Mouse (Mus musculus): Measurements from ENCODE around the gene Nrbp1. TPM values are rescaled to one million over a fixed set of nuclear protein-coding genes. Genes with fewer than 3 reads are reported as not detected.

Gene Nrbp1
- 261 and 301 TPM in 2 replicates for polyA plus RNA-seq (2012; rRNA removed)

DNA sequence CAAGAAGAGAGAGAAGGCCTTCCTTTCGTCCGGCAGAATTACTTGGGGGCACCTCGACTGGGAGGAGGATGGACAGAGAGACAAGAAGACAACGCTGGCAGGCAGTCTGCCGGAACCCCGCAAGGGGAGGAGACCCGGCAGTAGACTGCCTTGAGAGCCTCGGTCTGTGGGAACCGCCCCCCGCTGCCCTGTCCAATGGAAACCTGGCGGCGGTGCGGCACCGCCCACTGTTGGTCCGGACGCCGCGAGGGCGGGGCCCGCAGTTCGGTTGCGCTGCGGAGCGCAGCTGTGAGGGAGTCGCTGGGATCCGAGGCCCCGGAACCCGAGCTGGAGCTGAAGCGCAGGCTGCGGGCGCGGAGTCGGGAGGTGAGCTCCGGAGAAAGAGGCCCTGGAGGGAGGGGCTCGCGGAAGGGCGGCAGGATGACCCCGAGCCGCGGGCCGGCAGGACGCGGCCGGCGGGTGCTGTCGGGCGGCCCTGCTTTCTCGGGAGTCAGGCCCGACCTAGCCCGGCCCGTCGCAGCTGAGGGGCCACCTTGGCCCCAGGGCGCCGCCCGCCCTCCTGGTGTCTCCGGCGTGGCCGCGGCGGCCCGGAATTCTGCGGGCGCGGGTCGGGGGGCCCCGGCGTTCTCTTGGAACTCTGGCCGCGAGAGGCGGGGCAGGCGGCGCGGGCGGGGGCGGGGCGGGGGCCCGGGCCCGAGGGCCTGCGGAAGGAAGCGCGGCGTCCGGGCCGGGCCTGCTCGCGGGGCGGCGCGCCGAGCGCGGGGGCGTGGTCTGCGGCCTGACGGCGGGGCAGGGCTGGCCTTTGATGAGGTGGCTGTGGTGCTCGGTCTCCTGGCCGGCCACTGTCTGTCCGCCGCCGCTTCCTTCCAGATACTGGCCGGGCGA is at the start of gene Nrbp1, which contains the start of gene Gm9970:
TSS of gene Nrbp1 (plus strand) at position 228 of the 885 bp plus-strand sequence.
TSS of gene Gm9970 (minus strand) at position 596 of the 885 bp plus-strand sequence.
- DNase-seq = peak; percentile 96
- Histone ChIP-seq H3K4me3 (ENCODE audit: control insufficient read depth, insufficient read depth, low read length) (peak within 1 kb of the TSS; percentile 89), H3K27ac (ENCODE audit: control insufficient read depth, insufficient read depth, low read length) (peak within 1 kb of the TSS; percentile 58), H3K4me1 (replicated peaks; ENCODE audit: control insufficient read depth, insufficient read depth, low read length) (peaks cover 8% of the 10 kb centered on the region), H3K27me3 (ENCODE audit: control insufficient read depth, insufficient read depth, low read length) (no peaks in the 10 kb centered on the region), H3K36me3 (ENCODE audit: control insufficient read depth, insufficient read depth, low read length) (peaks cover 21% of the 10 kb centered on the region)
- TF ChIP-seq POLR2A (IDR thresholded peaks at IDR 0.05; ENCODE audit: control insufficient read depth, extremely low read depth, insufficient read depth, low read length, poor library complexity) (peak; percentile 97), CTCF (IDR thresholded peaks at IDR 0.05; ENCODE audit: borderline replicate concordance, control insufficient read depth, extremely low read depth, insufficient read depth, low read length, poor library complexity) (no peak)
- WGBS = under 1% methylated on average over 100 of the region's 103 CpGs

DNA sequence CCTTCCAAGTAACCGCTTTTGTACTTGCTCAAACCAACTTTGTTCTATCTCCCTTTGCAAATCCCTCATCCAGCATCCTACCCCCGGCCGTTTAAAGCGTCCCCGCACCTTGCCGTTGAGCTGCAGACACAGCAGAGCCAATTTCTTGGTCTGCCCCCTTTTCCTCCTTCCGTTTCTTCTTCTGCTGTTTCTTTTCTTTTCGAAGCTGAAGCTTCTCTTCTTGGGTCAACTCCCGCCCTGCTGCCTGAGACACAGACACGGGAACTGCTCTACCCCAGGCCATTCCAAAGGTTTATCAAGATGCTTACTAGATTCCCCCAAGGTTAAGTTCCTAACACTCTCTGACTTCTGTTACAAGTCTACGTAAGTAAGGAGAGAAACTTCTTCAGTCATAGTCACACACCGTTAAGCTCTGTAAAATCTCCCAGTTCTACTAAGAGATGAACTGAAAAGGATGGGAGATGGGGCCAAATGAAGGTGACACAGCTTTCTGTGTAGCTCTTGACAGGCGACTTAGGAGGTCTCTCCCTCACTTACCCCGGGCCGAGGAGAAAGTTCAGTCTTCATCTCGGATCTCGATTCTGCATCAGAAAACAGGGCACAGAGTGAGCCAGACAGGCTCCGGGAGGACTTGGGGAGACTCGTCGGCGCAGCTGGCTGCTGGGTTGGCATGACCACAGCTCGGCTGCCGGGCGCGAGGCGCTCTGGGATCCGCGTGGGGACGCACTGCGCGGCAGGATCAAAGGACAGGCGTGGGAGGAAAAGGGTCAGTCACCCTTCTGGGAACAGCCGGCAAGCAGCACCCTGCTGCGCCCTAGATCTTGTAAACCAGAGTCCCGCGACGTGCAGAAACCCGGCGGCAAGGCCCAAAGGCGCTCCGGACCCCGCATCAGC is 48.4 kb upstream of the Nrbp1 start:
- H3K27ac ChIP-seq (ENCODE audit: control insufficient read depth, insufficient read depth, low read length) = peak overlapping the region; percentile 45
- WGBS = 7% methylated on average over 42 of the region's 42 CpGs
- no peaks in the 10 kb centered on the region for H3K27me3 ChIP-seq (ENCODE audit: control insufficient read depth, insufficient read depth, low read length)
- DNase-seq = no peak
- TF ChIP-seq POLR2A (IDR thresholded peaks at IDR 0.05; ENCODE audit: control insufficient read depth, extremely low read depth, insufficient read depth, low read length, poor library complexity) = no peak
- no peak for TF ChIP-seq CTCF (IDR thresholded peaks at IDR 0.05; ENCODE audit: borderline replicate concordance, control insufficient read depth, extremely low read depth, insufficient read depth, low read length, poor library complexity)
- H3K36me3 ChIP-seq (ENCODE audit: control insufficient read depth, insufficient read depth, low read length) = peaks cover 47% of the 10 kb centered on the region
- H3K4me3 ChIP-seq (ENCODE audit: control insufficient read depth, insufficient read depth, low read length) = peak overlapping the region; percentile 66
- H3K4me1 ChIP-seq (replicated peaks; ENCODE audit: control insufficient read depth, insufficient read depth, low read length) = peaks cover 4% of the 10 kb centered on the region

DNA sequence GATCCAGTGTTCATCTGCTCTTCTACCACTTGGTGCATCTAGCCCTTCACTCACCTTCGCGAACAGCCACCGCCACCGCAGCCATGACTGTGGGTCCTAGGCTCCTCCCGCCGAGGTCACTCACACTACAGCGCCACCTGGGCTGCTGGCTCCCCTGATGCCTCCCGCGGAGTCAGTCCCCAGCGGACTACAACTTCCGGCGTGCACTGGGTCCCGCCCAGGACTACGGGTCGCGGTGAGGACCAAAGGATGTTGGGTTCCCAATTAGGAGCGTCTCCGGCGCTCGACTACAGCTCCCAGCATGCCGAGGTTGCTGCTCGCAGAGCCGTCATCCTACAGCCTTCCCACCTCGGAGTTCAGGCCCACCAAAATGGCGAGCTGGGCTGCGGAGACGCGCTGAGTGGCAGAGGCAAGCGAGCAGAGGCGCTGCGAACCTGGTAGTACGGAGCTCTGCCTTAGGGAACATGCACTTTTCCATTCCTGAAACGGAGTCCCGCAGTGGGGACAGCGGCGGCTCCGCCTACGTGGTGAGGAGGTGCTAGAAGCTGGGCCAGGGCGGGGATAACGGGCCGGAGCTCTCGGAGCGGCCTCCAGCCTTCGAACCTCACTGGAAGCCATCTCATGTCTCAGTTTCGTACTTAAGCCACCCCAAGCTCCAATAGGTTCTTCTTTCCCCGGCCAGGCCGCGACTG is 47.6 kb upstream of the Nrbp1 start, which contains the start of the genes Snx17 and Eif2b4:
TSS of gene Snx17 (plus strand) at position 289 of the 692 bp plus-strand sequence.
TSS of gene Eif2b4 (minus strand) at position 492 of the 692 bp plus-strand sequence.
- Histone ChIP-seq H3K27me3 (ENCODE audit: control insufficient read depth, insufficient read depth, low read length) (no peaks in the 10 kb centered on the region), H3K36me3 (ENCODE audit: control insufficient read depth, insufficient read depth, low read length) (peaks cover 46% of the 10 kb centered on the region), H3K27ac (ENCODE audit: control insufficient read depth, insufficient read depth, low read length) (peak within 1 kb of the TSS; percentile 45), H3K4me1 (replicated peaks; ENCODE audit: control insufficient read depth, insufficient read depth, low read length) (peaks cover 4% of the 10 kb centered on the region), H3K4me3 (ENCODE audit: control insufficient read depth, insufficient read depth, low read length) (peak within 1 kb of the TSS; percentile 76)
- WGBS = under 1% methylated on average over 48 of the region's 48 CpGs
- DNase-seq = peak; percentile 100
- TF ChIP-seq CTCF (IDR thresholded peaks at IDR 0.05; ENCODE audit: borderline replicate concordance, control insufficient read depth, extremely low read depth, insufficient read depth, low read length, poor library complexity) (peak; percentile 60; the same call in 1 of the 2 replicates), POLR2A (IDR thresholded peaks at IDR 0.05; ENCODE audit: control insufficient read depth, extremely low read depth, insufficient read depth, low read length, poor library complexity) (peak; percentile 76)

DNA sequence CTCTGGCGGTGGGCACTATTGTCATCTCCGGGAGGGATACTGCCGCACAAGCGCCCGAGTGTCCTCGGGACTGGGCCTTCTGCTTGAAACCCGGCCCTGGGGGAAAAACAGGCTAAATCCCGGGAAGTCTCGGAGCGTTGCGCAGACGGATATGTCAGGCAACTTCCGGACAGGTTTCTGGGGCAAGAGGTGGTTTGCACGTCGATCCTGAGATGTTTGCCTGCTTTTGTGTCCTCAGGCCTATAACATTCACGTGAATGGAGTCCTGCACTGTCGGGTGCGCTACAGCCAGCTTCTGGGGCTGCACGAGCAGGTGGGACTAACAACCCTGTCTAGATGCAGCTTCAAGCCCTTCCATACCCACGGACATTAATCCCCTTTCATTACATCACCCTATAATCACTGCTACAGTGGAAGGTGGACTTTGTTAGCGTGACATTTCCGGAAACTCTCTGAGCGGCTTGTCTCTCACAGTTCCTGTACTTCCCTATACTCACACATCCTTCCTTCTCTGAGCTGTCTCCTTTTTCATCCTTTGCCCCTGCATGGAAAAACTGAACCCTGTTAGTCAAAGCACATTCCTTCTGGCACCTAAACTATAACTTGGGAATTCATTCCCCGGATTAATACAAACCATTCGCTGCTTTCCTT is 46.9 kb upstream of the Nrbp1 start:
- 8% methylated on average over 25 of the region's 25 CpGs for whole genome bisulfite sequencing
- peak overlapping the region; percentile 76 for H3K4me3 ChIP-seq (ENCODE audit: control insufficient read depth, insufficient read depth, low read length)
- H3K27me3 ChIP-seq (ENCODE audit: control insufficient read depth, insufficient read depth, low read length) = no peaks in the 10 kb centered on the region
- DNase-seq = no peak
- H3K4me1 ChIP-seq (replicated peaks; ENCODE audit: control insufficient read depth, insufficient read depth, low read length) = peaks cover 4% of the 10 kb centered on the region
- H3K36me3 ChIP-seq (ENCODE audit: control insufficient read depth, insufficient read depth, low read length) = peaks cover 49% of the 10 kb centered on the region
- no peak for TF ChIP-seq CTCF (IDR thresholded peaks at IDR 0.05; ENCODE audit: borderline replicate concordance, control insufficient read depth, extremely low read depth, insufficient read depth, low read length, poor library complexity)
- no peak for TF ChIP-seq POLR2A (IDR thresholded peaks at IDR 0.05; ENCODE audit: control insufficient read depth, extremely low read depth, insufficient read depth, low read length, poor library complexity)
- peak overlapping the region; percentile 28; the same call in 1 of the 2 replicates for H3K27ac ChIP-seq (ENCODE audit: control insufficient read depth, insufficient read depth, low read length)

DNA sequence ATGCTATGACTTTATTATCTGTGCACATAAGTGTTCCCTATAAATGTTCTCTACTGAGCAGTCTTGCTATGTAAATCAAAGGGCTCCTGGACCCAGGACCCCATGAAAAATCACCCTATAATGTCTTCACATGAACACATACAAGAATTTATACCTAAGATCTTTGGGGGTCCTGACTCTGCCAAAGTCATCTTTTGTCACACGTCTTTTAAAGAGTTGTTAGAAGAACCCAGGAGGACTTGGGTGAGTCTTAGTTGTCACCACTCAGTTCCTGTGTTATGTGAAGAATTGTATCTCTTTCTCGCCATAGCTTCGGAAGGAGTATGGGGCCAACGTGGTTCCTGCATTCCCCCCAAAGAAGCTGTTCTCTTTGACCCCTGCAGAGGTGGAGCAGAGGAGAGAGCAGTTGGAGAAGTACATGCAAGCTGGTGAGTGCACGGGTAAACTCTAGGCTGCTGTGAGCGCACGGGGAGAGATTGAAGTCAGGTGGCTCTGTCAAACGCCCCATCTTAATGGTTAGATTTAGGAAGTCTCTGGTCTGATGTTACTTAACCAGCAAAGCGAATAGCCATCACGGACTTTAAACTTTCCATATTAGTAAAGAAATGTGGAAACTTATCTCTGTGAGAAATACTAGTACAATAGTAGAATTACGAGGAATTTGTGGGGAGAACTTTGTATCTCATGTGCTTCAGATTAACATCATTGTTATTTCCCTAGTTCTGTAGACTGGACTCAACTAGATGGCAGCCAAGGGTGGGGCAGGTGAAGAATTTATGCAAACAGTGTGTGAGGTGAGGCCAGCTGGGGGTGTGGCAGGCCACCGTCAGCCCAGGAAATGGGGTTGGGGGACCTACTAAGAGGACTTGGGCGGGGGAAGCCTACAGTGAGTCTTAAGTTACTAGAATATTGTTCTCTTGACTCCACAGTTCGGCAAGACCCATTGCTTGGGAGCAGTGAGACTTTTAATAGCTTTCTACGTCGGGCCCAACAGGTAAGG is 45.9 kb upstream of the Nrbp1 start:
- H3K36me3 ChIP-seq (ENCODE audit: control insufficient read depth, insufficient read depth, low read length) = peaks cover 55% of the 10 kb centered on the region
- TF ChIP-seq CTCF (IDR thresholded peaks at IDR 0.05; ENCODE audit: borderline replicate concordance, control insufficient read depth, extremely low read depth, insufficient read depth, low read length, poor library complexity) = no peak
- TF ChIP-seq POLR2A (IDR thresholded peaks at IDR 0.05; ENCODE audit: control insufficient read depth, extremely low read depth, insufficient read depth, low read length, poor library complexity) = no peak

More for the DNA sequence above, 45.9 kb upstream of the Nrbp1 start:
- Histone ChIP-seq H3K4me3 (ENCODE audit: control insufficient read depth, insufficient read depth, low read length) (no peak overlapping the region), H3K4me1 (replicated peaks; ENCODE audit: control insufficient read depth, insufficient read depth, low read length) (peaks cover 4% of the 10 kb centered on the region), H3K27ac (ENCODE audit: control insufficient read depth, insufficient read depth, low read length) (no peak overlapping the region), H3K27me3 (ENCODE audit: control insufficient read depth, insufficient read depth, low read length) (no peaks in the 10 kb centered on the region)
- DNase-seq = no peak
- 96% methylated on average over 16 of the region's 16 CpGs for WGBS

Data from thymus, adult 2 months (tissue).